Mouse (Mus musculus): ENCODE data around the gene Cdh15.

GRCm38 (mm10) chr8:122875186-122875585 lies 27.4 kb downstream of the Cdh15 start:
- TF ChIP-seq EP300 (IDR thresholded peaks at IDR 0.05; ENCODE audit: low read depth) (no peak), CTCF (IDR thresholded peaks at IDR 0.05; ENCODE audit: low read depth) (no peak)

Data from liver, embryonic 14.5 days (tissue).